In the genomic region with DNA sequence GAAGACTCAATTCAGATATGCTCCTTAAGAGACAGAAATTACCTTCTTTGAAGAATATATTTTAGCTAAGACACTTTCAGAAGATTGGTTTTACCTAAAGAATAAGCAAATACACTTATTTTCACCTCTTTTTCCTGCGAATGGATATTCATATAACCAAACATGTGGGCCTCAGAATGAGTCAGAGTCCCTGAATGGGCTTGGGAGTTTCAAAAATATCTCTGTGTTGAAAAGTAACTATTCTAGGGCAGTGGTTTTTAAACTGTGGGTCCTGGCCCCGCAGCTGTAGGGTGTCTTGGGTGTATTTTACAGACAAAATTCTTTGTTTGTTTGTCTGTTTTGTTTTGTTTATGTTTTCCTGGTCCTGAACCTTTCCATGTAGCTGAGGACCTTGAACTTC, we compare ENCODE assay signal across 28 mouse cellular contexts.
"Had no signal": no experiment of that assay in that cellular context is flagged by ENCODE, and none has a peak within 500 bp of the region (broad histone marks: within the 10 kb centered on the region; RNA-seq: fewer than 3 reads in every experiment).

No protein-coding gene starts in this region.

- ATAC-seq: forebrain, embryonic 13.5 days; forebrain, embryonic 14.5 days; forebrain, embryonic 15.5 days; forebrain, embryonic 16.5 days; forebrain, postnatal 0 days had no signal

- H3K36me3 ChIP-seq: embryonic facial prominence, embryonic 10.5 days; embryonic facial prominence, embryonic 12.5 days; embryonic facial prominence, embryonic 13.5 days; embryonic facial prominence, embryonic 15.5 days; forebrain, embryonic 10.5 days; forebrain, embryonic 12.5 days; forebrain, embryonic 15.5 days; heart, embryonic 10.5 days had no signal

- DNase-seq: cerebellum, adult 8-10 months; cerebellum, adult 9-10 months; cerebellum, adult 9-11 months; cerebellum, postnatal 10 days; cerebellum, postnatal 14 days; cerebellum, postnatal 25 days; cerebellum, postnatal 36 days; embryo, embryonic 11 days; forebrain, postnatal 0 days; gastrocnemius, adult 2 months; gastrocnemius, postnatal 10 days; gastrocnemius, postnatal 14 days; gastrocnemius, postnatal 25 days; gastrocnemius, postnatal 36 days; heart, adult 18-20 months; heart, adult 2 months had no signal

- H3K27me3 ChIP-seq: embryonic facial prominence, embryonic 12.5 days; embryonic facial prominence, embryonic 13.5 days; embryonic facial prominence, embryonic 15.5 days; forebrain, embryonic 12.5 days; forebrain, embryonic 13.5 days; forebrain, embryonic 15.5 days had no signal

- H3K4me3 ChIP-seq: embryonic facial prominence, embryonic 10.5 days; embryonic facial prominence, embryonic 12.5 days; embryonic facial prominence, embryonic 13.5 days; embryonic facial prominence, embryonic 15.5 days; erythroblast, embryonic 14.5 days; forebrain, embryonic 10.5 days; forebrain, embryonic 12.5 days; forebrain, embryonic 13.5 days; forebrain, embryonic 15.5 days; gastrocnemius, adult 2 months; heart, adult 2 months; heart, embryonic 10.5 days had no signal

- H3K9me3 ChIP-seq: embryonic facial prominence, embryonic 10.5 days; embryonic facial prominence, embryonic 12.5 days; embryonic facial prominence, embryonic 13.5 days; embryonic facial prominence, embryonic 15.5 days; forebrain, embryonic 10.5 days; forebrain, embryonic 12.5 days; forebrain, embryonic 13.5 days; forebrain, embryonic 15.5 days; heart, embryonic 10.5 days had no signal

- H3K27ac ChIP-seq: embryonic facial prominence, embryonic 10.5 days; embryonic facial prominence, embryonic 12.5 days; embryonic facial prominence, embryonic 13.5 days; embryonic facial prominence, embryonic 15.5 days; forebrain, embryonic 10.5 days; forebrain, embryonic 12.5 days; forebrain, embryonic 13.5 days; forebrain, embryonic 15.5 days; gastrocnemius, adult 2 months; heart, adult 2 months; heart, embryonic 10.5 days had no signal

- H3K4me2 ChIP-seq: embryonic facial prominence, embryonic 12.5 days; embryonic facial prominence, embryonic 13.5 days; embryonic facial prominence, embryonic 15.5 days; forebrain, embryonic 12.5 days; forebrain, embryonic 13.5 days; forebrain, embryonic 15.5 days had no signal

- H3K9ac ChIP-seq: embryonic facial prominence, embryonic 12.5 days; embryonic facial prominence, embryonic 13.5 days; embryonic facial prominence, embryonic 15.5 days; forebrain, embryonic 12.5 days; forebrain, embryonic 13.5 days; forebrain, embryonic 15.5 days; forebrain, postnatal 0 days had no signal

- H3K4me1 ChIP-seq: embryonic facial prominence, embryonic 12.5 days; embryonic facial prominence, embryonic 13.5 days; embryonic facial prominence, embryonic 15.5 days; forebrain, embryonic 10.5 days; forebrain, embryonic 12.5 days; forebrain, embryonic 13.5 days; forebrain, embryonic 15.5 days; heart, embryonic 10.5 days had no signal
